Mouse (Mus musculus): ENCODE data around the gene D430041D05Rik.
A peak's percentile ranks its signal among the peaks of the same experiment; 100 is the strongest.

Gene D430041D05Rik

GRCm38 (mm10) chr2:104157831-104158230 is 253.0 kb downstream of the D430041D05Rik start:
- DNase-seq (ENCODE audit: extremely low spot score): no peak

GRCm38 (mm10) chr2:104153876-104154275 is 256.9 kb downstream of the D430041D05Rik start:
- DNase-seq (ENCODE audit: extremely low spot score): no peak

GRCm38 (mm10) chr2:104153345-104153744 is 257.5 kb downstream of the D430041D05Rik start:
- DNase-seq (ENCODE audit: extremely low spot score): no peak

- no peak for DNase-seq (ENCODE audit: extremely low spot score)
Observed at GRCm38 (mm10) chr2:104150608-104151397, 260.0 kb downstream of the D430041D05Rik start.

- no peak for DNase-seq (ENCODE audit: extremely low spot score)
Observed at GRCm38 (mm10) chr2:104147910-104148561, 262.8 kb downstream of the D430041D05Rik start.

GRCm38 (mm10) chr2:104145983-104146382 is 264.8 kb downstream of the D430041D05Rik start:
- no peak for DNase-seq (ENCODE audit: extremely low spot score)

GRCm38 (mm10) chr2:104144004-104144403 is 266.8 kb downstream of the D430041D05Rik start:
- DNase-seq (ENCODE audit: extremely low spot score): no peak

GRCm38 (mm10) chr2:104142140-104142539 is 268.7 kb downstream of the D430041D05Rik start:
- no peak for DNase-seq (ENCODE audit: extremely low spot score)

- DNase-seq (ENCODE audit: extremely low spot score): no peak
Observed at GRCm38 (mm10) chr2:104135920-104136319, 274.9 kb downstream of the D430041D05Rik start.

- peak; percentile 77 for DNase-seq (ENCODE audit: extremely low spot score)
Observed at GRCm38 (mm10) chr2:104134150-104135056, 276.4 kb downstream of the D430041D05Rik start.

GRCm38 (mm10) chr2:104133042-104133810 is 277.6 kb downstream of the D430041D05Rik start:
- no peak for DNase-seq (ENCODE audit: extremely low spot score)

- no peak for DNase-seq (ENCODE audit: extremely low spot score)
Observed at GRCm38 (mm10) chr2:104132266-104132859, 278.4 kb downstream of the D430041D05Rik start.

GRCm38 (mm10) chr2:104130969-104131368 is 279.8 kb downstream of the D430041D05Rik start:
- peak; percentile 37 for DNase-seq (ENCODE audit: extremely low spot score)

- DNase-seq (ENCODE audit: extremely low spot score): no peak
Observed at GRCm38 (mm10) chr2:104130165-104130564, 280.6 kb downstream of the D430041D05Rik start.

GRCm38 (mm10) chr2:104128803-104129531 is 281.8 kb downstream of the D430041D05Rik start:
- DNase-seq (ENCODE audit: extremely low spot score): no peak

GRCm38 (mm10) chr2:104124071-104124470 is 286.7 kb downstream of the D430041D05Rik start:
- no peak for DNase-seq (ENCODE audit: extremely low spot score)

- peak; percentile 12 for DNase-seq (ENCODE audit: extremely low spot score)
Observed at GRCm38 (mm10) chr2:104123540-104123939, 287.3 kb downstream of the D430041D05Rik start.

- DNase-seq (ENCODE audit: extremely low spot score): peak; percentile 94
Observed at GRCm38 (mm10) chr2:104122505-104123378, 288.1 kb downstream of the D430041D05Rik start, which contains the start of gene A930018P22Rik. Gene A930018P22Rik, plus strand, starts transcription at chr2:104122769.

All from embryo, embryonic 9.5 days (tissue).